Mouse (Mus musculus): ENCODE results near the gene Fip1l1. TPM values are rescaled to one million over a fixed set of nuclear protein-coding genes. Genes with fewer than 3 reads are reported as not detected.

The Fip1l1 gene
- total and polyA plus RNA-seq, 3 experiments = 40.4 to 113 (median 68.3) TPM

- Histone ChIP-seq H3K9ac (ENCODE audit: control insufficient read depth, low read depth, low read length, poor library complexity, severe bottlenecking) (no peak overlapping the region), H3K9me3 (replicated peaks; ENCODE audit: insufficient read depth, low read length) (no peaks in the 10 kb centered on the region), H3K4me3 (ENCODE audit: control insufficient read depth in 1 of 2, insufficient read depth in 1 of 2, low read depth in 2 of 2, low read length in 2 of 2) (no peak overlapping the region), H3K36me3 (ENCODE audit: control insufficient read depth in 1 of 2, insufficient read depth in 2 of 2, low read length in 2 of 2) (no peaks in the 10 kb centered on the region), H3K27ac (ENCODE audit: control insufficient read depth, low read depth, low read length) (no peak overlapping the region), H3K79me2 (ENCODE audit: control insufficient read depth, insufficient read depth, low read length, poor library complexity) (no peaks in the 10 kb centered on the region), H3K27me3 (ENCODE audit: control insufficient read depth in 1 of 2, insufficient read depth in 2 of 2, low read length in 2 of 2) (peaks cover 28 to 30% of the 10 kb centered on the region in 2 experiments), H3K4me1 (ENCODE audit: control insufficient read depth in 1 of 2, insufficient read depth in 2 of 2, low read length in 2 of 2) (no peaks in the 10 kb centered on the region)
- TF ChIP-seq EP300 (IDR thresholded peaks at IDR 0.05; ENCODE audit: low read depth in 1 of 2, low read length in 2 of 2) (no peak), CHD1 (IDR thresholded peaks at IDR 0.05; ENCODE audit: low read depth, low read length) (no peak), NRF1 (IDR thresholded peaks at IDR 0.05; ENCODE audit: insufficient read depth, low read depth, low read length, poor library complexity, severe bottlenecking) (no peak), MYC (IDR thresholded peaks at IDR 0.05; ENCODE audit: low read depth, low read length) (no peak), SIN3A (IDR thresholded peaks at IDR 0.05; ENCODE audit: low read length) (no peak), E2F4 (IDR thresholded peaks at IDR 0.05; ENCODE audit: borderline replicate concordance, low read depth, low read length) (no peak), ZMIZ1 (IDR thresholded peaks at IDR 0.05; ENCODE audit: low read depth, low read length) (no peak), CTCF (IDR thresholded peaks at IDR 0.05 in 2 of 3, conservative IDR thresholded peaks at IDR 0.05 in 1 of 3; ENCODE audit: control insufficient read depth in 1 of 3, insufficient read depth in 1 of 3, low read depth in 2 of 3, low read length in 3 of 3, poor library complexity in 1 of 3, severe bottlenecking in 1 of 3) (no peak), USF2 (IDR thresholded peaks at IDR 0.05; ENCODE audit: borderline replicate concordance in 1 of 2, insufficient read depth in 1 of 2, low read depth in 1 of 2, low read length in 2 of 2) (no peak), MXI1 (IDR thresholded peaks at IDR 0.05; ENCODE audit: low read depth, low read length) (no peak), GABPA (IDR thresholded peaks at IDR 0.05; ENCODE audit: low read depth, low read length) (no peak), ETS1 (IDR thresholded peaks at IDR 0.05; ENCODE audit: low read depth, low read length) (no peak), BHLHE40 (IDR thresholded peaks at IDR 0.05; ENCODE audit: borderline replicate concordance, low read depth, low read length) (no peak)
- DNase-seq (ENCODE audit: low read depth, low spot score) = no peak
These were observed 99.1 kb downstream of the Fip1l1 start for GRCm38 (mm10) chr5:74634391-74634790.

GRCm38 (mm10) chr5:74639516-74639915 lies 104.3 kb downstream of the Fip1l1 start:
- H3K4me1 ChIP-seq (ENCODE audit: control insufficient read depth in 1 of 2, insufficient read depth in 2 of 2, low read length in 2 of 2) = no peaks in the 10 kb centered on the region
- H3K27ac ChIP-seq (ENCODE audit: control insufficient read depth, low read depth, low read length) = no peak overlapping the region
- H3K9me3 ChIP-seq (replicated peaks; ENCODE audit: insufficient read depth, low read length) = no peaks in the 10 kb centered on the region
- H3K4me3 ChIP-seq (ENCODE audit: control insufficient read depth in 1 of 2, insufficient read depth in 1 of 2, low read depth in 2 of 2, low read length in 2 of 2) = no peak overlapping the region
- no peaks in the 10 kb centered on the region for H3K79me2 ChIP-seq (ENCODE audit: control insufficient read depth, insufficient read depth, low read length, poor library complexity)
- no peak for DNase-seq (ENCODE audit: low read depth, low spot score)
- no peak for TF ChIP-seq MAX (IDR thresholded peaks at IDR 0.05; ENCODE audit: low read length)
- no peak for TF ChIP-seq POLR2A (IDR thresholded peaks at IDR 0.05; ENCODE audit: control insufficient read depth in 1 of 2, insufficient read depth in 1 of 2, low read depth in 1 of 2, low read length in 2 of 2, poor library complexity in 1 of 2)
- TF ChIP-seq POLR2AphosphoS2 (IDR thresholded peaks at IDR 0.05; ENCODE audit: low read length) = no peak
- H3K27me3 ChIP-seq (ENCODE audit: control insufficient read depth in 1 of 2, insufficient read depth in 2 of 2, low read length in 2 of 2) = peaks cover 19 to 20% of the 10 kb centered on the region in 2 experiments
- H3K36me3 ChIP-seq (ENCODE audit: control insufficient read depth in 1 of 2, insufficient read depth in 2 of 2, low read length in 2 of 2) = no peaks in the 10 kb centered on the region
- H3K9ac ChIP-seq (ENCODE audit: control insufficient read depth, low read depth, low read length, poor library complexity, severe bottlenecking) = no peak overlapping the region

All from MEL (cell line).